Mouse (Mus musculus): ENCODE measurements at regions not wholly inside any gene's neighbourhood (a gene's known extent, or its start where the extent isn't known, plus 50 kb on each side); places are given as distances from the start of the nearest gene placed in this dataset.

- Histone ChIP-seq H3K9ac (replicated peaks; ENCODE audit: low read length, poor library complexity, severe bottlenecking) (no peak overlapping the region), H3K9me3 (ENCODE audit: low read length) (no peaks in the 10 kb centered on the region), H3K27me3 (ENCODE audit: insufficient read depth, low read length) (0 out of 2 replicates have a peak, but pooled peaks cover under 1% of the 10 kb centered on the region), H3K4me3 (ENCODE audit: low read depth, low read length) (no peak overlapping the region), H3K4me2 (ENCODE audit: low read depth, low read length, poor library complexity, severe bottlenecking) (no peak overlapping the region), H3K27ac (ENCODE audit: low read depth, low read length) (no peak overlapping the region), H3K36me3 (ENCODE audit: insufficient read depth, low read length) (no peaks in the 10 kb centered on the region), H3K4me1 (ENCODE audit: insufficient read depth, low read length) (no peaks in the 10 kb centered on the region)
- 41% methylated on average over 3 of the region's 3 CpGs for WGBS
- no peak for TF ChIP-seq CTCF (IDR thresholded peaks at IDR 0.05)
- DNase-seq (ENCODE audit: low spot score) (peak; percentile 33), ATAC-seq (ENCODE audit: low FRiP score) (no peak)
Observed at GRCm38 (mm10) chr3:34483934-34484333, 166.3 kb upstream of the Sox2 start.

GRCm38 (mm10) chr3:34481821-34482713, 168.1 kb upstream of the Sox2 start:
- Histone ChIP-seq H3K9ac (replicated peaks; ENCODE audit: low read length, poor library complexity, severe bottlenecking) (no peak overlapping the region), H3K36me3 (ENCODE audit: insufficient read depth, low read length) (no peaks in the 10 kb centered on the region), H3K9me3 (ENCODE audit: low read length) (no peaks in the 10 kb centered on the region), H3K4me2 (ENCODE audit: low read depth, low read length, poor library complexity, severe bottlenecking) (no peak overlapping the region), H3K4me3 (ENCODE audit: low read depth, low read length) (no peak overlapping the region), H3K27me3 (ENCODE audit: insufficient read depth, low read length) (no peaks in the 10 kb centered on the region), H3K27ac (ENCODE audit: low read depth, low read length) (no peak overlapping the region; the same call in 1 of the 2 replicates), H3K4me1 (ENCODE audit: insufficient read depth, low read length) (no peaks in the 10 kb centered on the region)
- TF ChIP-seq CTCF (IDR thresholded peaks at IDR 0.05): no peak
- ATAC-seq (ENCODE audit: low FRiP score): no peak
- DNase-seq (ENCODE audit: low spot score): no peak
- WGBS: 17% methylated on average over 16 of the region's 16 CpGs

- Histone ChIP-seq H3K9me3 (ENCODE audit: low read length) (no peaks in the 10 kb centered on the region), H3K27ac (ENCODE audit: low read depth, low read length) (no peak overlapping the region; the same call in 1 of the 2 replicates), H3K4me1 (ENCODE audit: insufficient read depth, low read length) (no peaks in the 10 kb centered on the region), H3K4me2 (ENCODE audit: low read depth, low read length, poor library complexity, severe bottlenecking) (no peak overlapping the region), H3K4me3 (ENCODE audit: low read depth, low read length) (no peak overlapping the region), H3K9ac (replicated peaks; ENCODE audit: low read length, poor library complexity, severe bottlenecking) (no peak overlapping the region), H3K36me3 (ENCODE audit: insufficient read depth, low read length) (no peaks in the 10 kb centered on the region), H3K27me3 (ENCODE audit: insufficient read depth, low read length) (no peaks in the 10 kb centered on the region)
- no peak for TF ChIP-seq CTCF (IDR thresholded peaks at IDR 0.05)
- ATAC-seq (ENCODE audit: low FRiP score): no peak
- WGBS: 34% methylated on average over 3 of the region's 3 CpGs
- no peak for DNase-seq (ENCODE audit: low spot score)
Observed at GRCm38 (mm10) chr3:34481314-34481713, 168.9 kb upstream of the Sox2 start.

- Histone ChIP-seq H3K9ac (replicated peaks; ENCODE audit: low read length, poor library complexity, severe bottlenecking) (no peak overlapping the region), H3K4me3 (ENCODE audit: low read depth, low read length) (no peak overlapping the region), H3K36me3 (ENCODE audit: insufficient read depth, low read length) (no peaks in the 10 kb centered on the region), H3K27ac (ENCODE audit: low read depth, low read length) (no peak overlapping the region), H3K4me1 (ENCODE audit: insufficient read depth, low read length) (no peaks in the 10 kb centered on the region), H3K4me2 (ENCODE audit: low read depth, low read length, poor library complexity, severe bottlenecking) (no peak overlapping the region), H3K9me3 (ENCODE audit: low read length) (no peaks in the 10 kb centered on the region), H3K27me3 (ENCODE audit: insufficient read depth, low read length) (no peaks in the 10 kb centered on the region)
- 43% methylated on average over 4 of the region's 4 CpGs for WGBS
- no peak for TF ChIP-seq CTCF (IDR thresholded peaks at IDR 0.05)
- ATAC-seq (ENCODE audit: low FRiP score) (no peak), DNase-seq (ENCODE audit: low spot score) (no peak)
Observed at GRCm38 (mm10) chr3:34474126-34474525, 176.1 kb upstream of the Sox2 start.

- ATAC-seq (ENCODE audit: low FRiP score): no peak
- Histone ChIP-seq H3K9me3 (ENCODE audit: low read length) (no peaks in the 10 kb centered on the region), H3K4me2 (ENCODE audit: low read depth, low read length, poor library complexity, severe bottlenecking) (no peak overlapping the region), H3K27me3 (ENCODE audit: insufficient read depth, low read length) (no peaks in the 10 kb centered on the region), H3K4me3 (ENCODE audit: low read depth, low read length) (no peak overlapping the region), H3K36me3 (ENCODE audit: insufficient read depth, low read length) (no peaks in the 10 kb centered on the region), H3K4me1 (ENCODE audit: insufficient read depth, low read length) (no peaks in the 10 kb centered on the region), H3K9ac (replicated peaks; ENCODE audit: low read length, poor library complexity, severe bottlenecking) (no peak overlapping the region), H3K27ac (ENCODE audit: low read depth, low read length) (no peak overlapping the region)
- no peak for DNase-seq (ENCODE audit: low spot score)
- WGBS: 84% methylated on average over 5 of the region's 5 CpGs
- TF ChIP-seq CTCF (IDR thresholded peaks at IDR 0.05): no peak
Observed at GRCm38 (mm10) chr3:34470721-34471120, 179.5 kb upstream of the Sox2 start.

- Histone ChIP-seq H3K36me3 (ENCODE audit: insufficient read depth, low read length) (no peaks in the 10 kb centered on the region), H3K9me3 (ENCODE audit: low read length) (no peaks in the 10 kb centered on the region), H3K4me3 (ENCODE audit: low read depth, low read length) (no peak overlapping the region), H3K9ac (replicated peaks; ENCODE audit: low read length, poor library complexity, severe bottlenecking) (no peak overlapping the region), H3K4me1 (ENCODE audit: insufficient read depth, low read length) (no peaks in the 10 kb centered on the region; the same call in 1 of the 2 replicates), H3K27ac (ENCODE audit: low read depth, low read length) (no peak overlapping the region), H3K27me3 (ENCODE audit: insufficient read depth, low read length) (no peaks in the 10 kb centered on the region), H3K4me2 (ENCODE audit: low read depth, low read length, poor library complexity, severe bottlenecking) (no peak overlapping the region)
- TF ChIP-seq CTCF (IDR thresholded peaks at IDR 0.05): no peak
- DNase-seq (ENCODE audit: low spot score) (no peak), ATAC-seq (ENCODE audit: low FRiP score) (no peak)
- 90% methylated on average over 2 of the region's 2 CpGs for WGBS
Observed at GRCm38 (mm10) chr3:34469946-34470345, 180.3 kb upstream of the Sox2 start.
